Mouse (Mus musculus): Measurements from ENCODE around the gene Oma1.

GRCm38 (mm10) chr4:103329348-103329747, 15.7 kb downstream of the Oma1 start:
- no peak for TF ChIP-seq POLR2AphosphoS2 (IDR thresholded peaks at IDR 0.05; ENCODE audit: insufficient read length, low read depth)
- no peak for TF ChIP-seq E2F4 (IDR thresholded peaks at IDR 0.05; ENCODE audit: insufficient read depth)
- TF ChIP-seq POLR2A (IDR thresholded peaks at IDR 0.05; ENCODE audit: insufficient read length, low read depth): no peak
- TF ChIP-seq TCF3 (IDR thresholded peaks at IDR 0.05; ENCODE audit: insufficient read length, low read depth): no peak
- no peak for TF ChIP-seq USF1 (IDR thresholded peaks at IDR 0.05; ENCODE audit: low read depth)
- TF ChIP-seq REST (IDR thresholded peaks at IDR 0.05; ENCODE audit: insufficient read depth, insufficient read length): no peak
- no peak for TF ChIP-seq CEBPB (IDR thresholded peaks at IDR 0.05; ENCODE audit: insufficient read depth, poor library complexity, severe bottlenecking)
- TF ChIP-seq TCF12 (IDR thresholded peaks at IDR 0.05; ENCODE audit: insufficient read depth, poor library complexity, severe bottlenecking): no peak
- no peak for TF ChIP-seq MYOG (IDR thresholded peaks at IDR 0.05; ENCODE audit: control insufficient read depth in 1 of 3, insufficient read depth in 1 of 3, insufficient read length in 2 of 3, low read depth in 2 of 3)
- TF ChIP-seq MYOD1 (IDR thresholded peaks at IDR 0.05; ENCODE audit: control insufficient read depth in 1 of 3, insufficient read length in 2 of 3, low read depth in 2 of 3): no peak
- no peak for TF ChIP-seq MAX (IDR thresholded peaks at IDR 0.05; ENCODE audit: low read depth)

Measured in myocyte (in vitro differentiated cells).